Mouse (Mus musculus): ENCODE results near the gene Pla2g16. TPM values are rescaled to one million over a fixed set of nuclear protein-coding genes. Genes with fewer than 3 reads are reported as not detected.

Gene Pla2g16
- 111 TPM for polyA plus RNA-seq (2017; shearing (Covaris generic))

DNA sequence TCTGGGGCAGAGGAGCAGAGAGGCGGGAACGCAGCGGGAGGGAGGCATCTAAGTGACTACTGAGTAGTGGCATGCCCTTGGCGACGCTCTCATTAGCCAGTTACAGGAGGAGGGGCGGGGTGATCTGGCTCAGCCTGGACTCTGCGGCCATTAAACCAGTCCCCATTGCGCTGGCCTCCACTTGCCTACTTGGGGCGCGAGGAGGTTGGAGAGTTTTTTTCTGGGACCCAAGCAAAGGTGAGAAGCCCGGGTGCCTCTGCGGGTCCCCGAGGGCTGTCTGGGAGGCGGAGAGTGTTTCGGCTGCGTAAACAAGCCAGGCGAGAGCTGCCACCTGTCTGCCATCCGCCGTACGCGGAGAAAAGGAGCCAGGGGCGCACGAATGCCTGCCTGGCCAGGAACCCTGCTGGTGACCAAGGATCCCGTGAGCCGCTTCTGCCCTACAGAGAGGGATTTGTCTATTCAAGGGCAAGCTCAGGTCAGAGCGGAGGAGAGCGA lies at the start of gene Pla2g16:
Gene Pla2g16 (plus strand): TSS at position 132 of the 495 bp plus-strand sequence.

GRCm38 (mm10) chr19:7606801-7607689 lies 49.8 kb downstream of the Pla2g16 start, which contains the start of gene Lgals12:
Gene Lgals12, minus strand, starts transcription at chr19:7607193.

DNA sequence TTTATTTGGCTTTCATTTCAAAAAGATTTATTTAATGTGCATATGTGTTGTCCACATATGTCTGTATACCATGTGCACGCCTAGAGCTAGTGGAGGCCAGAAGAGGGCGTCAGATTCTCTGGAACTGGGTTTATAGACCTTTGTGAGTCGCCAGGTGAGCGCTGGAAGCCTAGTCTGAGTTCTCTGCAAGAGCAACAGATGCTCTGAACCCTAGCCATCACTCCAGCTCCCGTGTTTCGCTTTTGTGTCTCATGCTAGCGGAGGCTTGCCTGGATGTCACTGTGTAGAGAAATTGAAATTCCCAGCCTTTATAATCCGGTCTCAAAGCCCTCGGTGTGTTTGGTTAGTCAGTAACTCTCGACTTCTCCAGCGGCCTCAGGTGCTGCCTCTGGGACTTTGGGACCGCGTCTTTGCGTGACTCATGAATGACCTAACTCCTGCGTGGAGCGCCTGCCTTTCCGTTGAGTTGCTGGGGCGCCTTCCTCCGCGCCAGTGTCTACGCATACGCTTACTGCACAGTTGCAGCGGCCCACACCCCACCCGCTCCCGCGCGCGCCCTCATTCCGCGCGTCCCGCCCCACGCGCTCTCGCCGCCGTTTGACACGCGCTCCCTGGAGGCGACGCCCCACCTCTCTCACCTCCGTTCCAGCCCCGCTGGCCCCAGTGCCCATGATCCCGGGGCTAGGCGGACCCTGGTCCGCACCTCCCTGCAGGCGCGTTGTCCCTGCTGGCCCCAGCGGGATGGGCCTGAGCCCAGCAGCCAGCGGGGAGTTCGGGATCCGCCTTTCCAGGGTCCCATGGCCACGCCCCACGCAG lies 54.9 kb downstream of the Pla2g16 start, which contains the start of gene Hrasls5:
Gene Hrasls5 (plus strand): TSS at position 600 of the 816 bp plus-strand sequence.

Other genes starting within 250 kb of the Pla2g16 start
- 97.8 TPM for gene Mark2, start 215.6 kb upstream of the Pla2g16 start, polyA plus RNA-seq (2017; shearing (Covaris generic))
- 7.8 TPM for gene Spindoc, start 174.5 kb upstream of the Pla2g16 start, polyA plus RNA-seq (2017; shearing (Covaris generic))
- 0.07 TPM for gene 2700081O15Rik, start 139.8 kb upstream of the Pla2g16 start, polyA plus RNA-seq (2017; shearing (Covaris generic))
- gene Rtn3, start 74.2 kb upstream of the Pla2g16 start, polyA plus RNA-seq (2017; shearing (Covaris generic)) = 113 TPM
- gene Atl3, start 63.4 kb upstream of the Pla2g16 start, polyA plus RNA-seq (2017; shearing (Covaris generic)) = 19.7 TPM
- not detected for gene Lgals12, start 49.7 kb downstream of the Pla2g16 start, polyA plus RNA-seq (2017; shearing (Covaris generic))
- gene Hrasls5, start 55.1 kb downstream of the Pla2g16 start, polyA plus RNA-seq (2017; shearing (Covaris generic)) = not detected
- not detected for gene Slc22a19, start 153.9 kb downstream of the Pla2g16 start, polyA plus RNA-seq (2017; shearing (Covaris generic))
- gene Slc22a26, start 245.2 kb downstream of the Pla2g16 start, polyA plus RNA-seq (2017; shearing (Covaris generic)) = not detected